Mouse (Mus musculus) gastrocnemius, postnatal 14 days (tissue): ENCODE results near the gene Abhd2. TPM values are rescaled to one million over a fixed set of nuclear protein-coding genes. Genes with fewer than 3 reads are reported as not detected.
A peak's percentile ranks its signal among the peaks of the same experiment; 100 is the strongest.

Experiments used
- DNase-seq: peaks from one replicate; pipeline ENCODE4 v3.0.0; 2021; ENCODE audit warnings: mixed read lengths
- intact Hi-C: fragments of 180-260 bp; cut with DNase I; formaldehyde crosslinking; loops from one replicate; pipeline ENCODE4 v1.15.1; 2025; ENCODE audit warnings: low total_unique reads
- total RNA-seq, 2 experiments: library from RNA; stranded (reverse); gene quantifications; 2 replicates each; pipeline ENCODE4 v1.2.3; 2021

Abhd2 gene
- total RNA-seq, 2 experiments from 2014 or later, result 8.7 to 11.7 TPM

DNA sequence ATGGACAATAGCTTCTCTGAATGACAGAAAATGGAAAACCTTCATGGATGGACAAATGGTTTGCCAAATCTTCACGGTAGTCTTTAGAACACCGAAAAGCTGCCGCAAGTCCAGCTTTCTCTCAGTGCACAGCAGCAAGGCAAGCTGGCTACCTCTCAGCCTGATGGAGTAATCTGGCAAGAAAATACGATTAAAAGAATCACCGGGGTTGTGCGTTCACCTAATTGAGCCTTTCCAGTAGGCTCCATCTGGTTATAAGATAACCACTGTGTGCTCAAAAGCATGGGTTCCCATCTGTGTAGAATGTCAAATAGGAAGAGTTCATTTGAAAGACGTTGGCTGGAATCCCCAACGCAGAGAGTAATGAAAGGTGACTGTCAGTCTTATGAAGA is 11.9 kb downstream of the Abhd2 start:
- no peak for DNase-seq
- intact Hi-C loops, result no loop called here

GRCm38 (mm10) chr7:79285408-79285807 is 12.4 kb downstream of the Abhd2 start:
- intact Hi-C loops, result no loop called here
- DNase-seq, result no peak

DNA sequence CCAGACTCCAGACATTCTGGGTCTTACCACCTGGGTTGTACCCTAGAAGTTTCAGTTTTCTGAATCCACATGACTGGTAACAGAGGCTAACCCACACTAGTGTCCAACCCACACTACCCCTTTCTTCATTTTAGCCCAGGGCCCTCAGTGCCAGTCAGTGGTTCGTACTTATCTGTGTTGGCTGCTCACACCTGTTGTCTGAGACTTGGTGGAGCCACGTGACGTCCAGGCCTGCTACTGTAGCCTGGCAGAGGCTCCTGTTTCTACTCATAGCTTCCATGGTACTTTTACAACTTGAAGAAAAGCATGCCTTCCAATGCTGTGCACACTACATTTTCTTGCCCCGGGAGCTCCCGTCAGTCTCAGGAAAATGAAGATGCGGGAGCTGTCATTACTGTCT is 14.2 kb downstream of the Abhd2 start:
- intact Hi-C loops, result no loop called here
- no peak for DNase-seq

DNA sequence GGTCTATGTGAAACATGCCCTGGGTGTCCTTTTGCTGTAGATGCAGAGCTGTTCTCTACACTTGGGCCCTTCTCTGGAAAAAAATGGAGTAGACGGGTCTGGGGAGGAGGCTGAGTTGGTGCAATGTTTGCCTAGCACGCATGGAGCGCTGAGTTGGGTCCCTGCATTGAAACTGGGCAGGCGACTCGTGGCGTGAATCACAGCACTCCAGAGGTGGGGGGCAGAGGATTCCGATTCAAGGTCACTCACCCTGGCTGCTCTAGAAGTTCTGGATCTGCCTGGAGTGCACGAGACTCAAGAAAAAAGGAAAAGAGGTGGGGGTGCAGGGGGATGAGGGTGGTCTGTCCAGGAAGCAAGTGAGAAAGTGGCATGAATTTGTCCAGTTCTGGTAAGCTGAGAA is 14.9 kb downstream of the Abhd2 start:
- intact Hi-C loops, result no loop called here
- DNase-seq, result no peak

DNA sequence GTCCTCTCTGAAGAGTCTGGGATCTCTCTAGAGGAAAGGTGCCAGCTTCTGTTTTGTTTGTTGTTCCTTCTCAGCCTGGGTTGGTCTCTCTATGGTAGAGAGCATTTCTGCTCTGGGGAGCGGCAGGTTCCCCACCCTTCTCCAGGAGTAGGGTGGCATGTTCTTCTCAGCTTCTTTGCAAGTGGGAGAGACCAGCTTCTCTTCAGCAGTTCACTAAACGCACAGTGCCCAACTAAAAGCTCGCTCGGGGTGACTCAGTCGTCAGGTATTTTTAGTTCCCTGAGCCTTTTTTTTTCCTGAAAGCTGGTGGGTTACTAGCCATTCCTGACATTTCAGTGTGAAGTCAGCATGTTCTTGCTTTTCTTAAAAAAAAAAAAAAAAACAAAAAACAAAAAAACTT is 15.4 kb downstream of the Abhd2 start:
- intact Hi-C loops, result no loop called here
- no peak for DNase-seq

DNA sequence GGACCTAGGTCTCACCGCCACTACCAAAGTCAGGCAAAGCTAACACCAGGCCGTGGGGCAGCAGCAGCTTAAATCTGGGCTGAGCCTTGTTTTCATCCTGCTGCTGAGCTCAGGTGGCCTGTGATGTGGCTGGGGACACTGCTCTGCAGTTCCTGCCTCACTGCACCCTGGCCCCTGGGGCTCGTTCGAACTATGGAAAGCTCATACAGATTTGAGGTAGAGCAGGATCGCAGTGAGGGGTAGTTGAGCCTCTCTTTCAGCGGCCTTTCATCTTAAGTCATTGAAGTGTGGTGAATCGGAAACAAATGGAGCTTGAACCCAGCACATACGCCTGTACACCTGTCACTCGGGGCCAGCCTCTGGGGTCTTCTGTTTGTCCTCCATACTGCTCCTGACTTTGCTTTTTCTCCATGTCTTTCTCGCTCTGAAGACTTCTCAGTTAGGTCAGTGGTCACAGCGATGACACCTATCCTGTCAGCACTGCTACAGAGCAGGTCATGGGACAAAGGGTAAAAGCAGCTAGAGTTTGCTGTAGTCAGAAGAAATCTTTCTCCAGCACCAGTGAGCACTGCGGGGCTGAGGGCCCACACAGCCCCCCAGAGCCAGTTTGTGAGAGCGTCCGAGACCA is 20.7 kb downstream of the Abhd2 start:
- no peak for DNase-seq
- intact Hi-C loops, result no loop called here

DNA sequence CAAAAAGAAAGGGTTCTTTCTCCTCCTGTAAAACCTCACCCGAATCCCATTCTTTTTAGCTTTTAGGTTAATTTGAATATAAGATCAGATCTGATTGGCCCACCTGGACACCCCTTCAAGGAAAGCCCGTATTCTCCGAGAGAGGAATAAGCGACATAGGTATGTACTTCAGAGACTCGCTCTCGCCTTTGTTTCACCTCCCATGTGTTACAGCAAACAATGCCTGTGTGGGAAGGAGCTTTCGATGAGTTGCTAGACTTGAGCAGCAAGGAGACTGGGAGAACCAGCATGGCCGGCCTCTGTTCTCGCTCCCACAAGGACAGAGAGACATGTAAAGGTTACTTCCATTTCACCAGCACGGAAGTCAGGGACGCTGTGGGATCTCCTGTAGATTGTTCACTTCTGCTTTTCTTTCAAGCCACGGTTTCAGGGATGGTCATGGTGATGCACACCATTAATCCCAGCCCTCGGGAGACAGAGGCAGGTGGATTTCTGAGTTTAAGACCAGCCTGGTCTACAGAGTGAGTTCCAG is 21.5 kb downstream of the Abhd2 start:
- intact Hi-C loops, result no loop called here
- no peak for DNase-seq

GRCm38 (mm10) chr7:79295196-79295826 is 22.3 kb downstream of the Abhd2 start:
- DNase-seq, result no peak
- intact Hi-C loops, result no loop called here

GRCm38 (mm10) chr7:79298681-79299080 is 25.7 kb downstream of the Abhd2 start:
- DNase-seq, result no peak
- intact Hi-C loops, result no loop called here

DNA sequence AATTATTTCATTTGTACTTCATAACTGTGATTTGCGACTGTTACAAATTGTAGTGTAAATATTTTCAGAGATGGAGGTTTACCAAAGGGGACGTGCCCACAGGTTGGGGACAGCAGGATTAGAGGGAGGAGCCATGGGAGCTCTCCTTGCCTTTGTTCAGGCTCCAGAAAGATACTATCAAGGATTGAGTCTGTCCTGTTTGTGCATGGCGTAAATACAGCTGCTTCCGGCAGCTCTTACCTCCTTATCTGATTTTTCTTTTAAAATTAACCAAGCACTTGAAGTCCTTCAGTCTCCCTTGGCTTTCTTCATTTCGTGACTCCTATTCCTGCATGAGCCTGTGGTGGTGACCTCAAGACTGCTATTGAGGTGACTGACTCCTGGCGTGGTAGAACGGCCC is 26.5 kb downstream of the Abhd2 start:
- intact Hi-C loops, result no loop called here
- no peak for DNase-seq

DNA sequence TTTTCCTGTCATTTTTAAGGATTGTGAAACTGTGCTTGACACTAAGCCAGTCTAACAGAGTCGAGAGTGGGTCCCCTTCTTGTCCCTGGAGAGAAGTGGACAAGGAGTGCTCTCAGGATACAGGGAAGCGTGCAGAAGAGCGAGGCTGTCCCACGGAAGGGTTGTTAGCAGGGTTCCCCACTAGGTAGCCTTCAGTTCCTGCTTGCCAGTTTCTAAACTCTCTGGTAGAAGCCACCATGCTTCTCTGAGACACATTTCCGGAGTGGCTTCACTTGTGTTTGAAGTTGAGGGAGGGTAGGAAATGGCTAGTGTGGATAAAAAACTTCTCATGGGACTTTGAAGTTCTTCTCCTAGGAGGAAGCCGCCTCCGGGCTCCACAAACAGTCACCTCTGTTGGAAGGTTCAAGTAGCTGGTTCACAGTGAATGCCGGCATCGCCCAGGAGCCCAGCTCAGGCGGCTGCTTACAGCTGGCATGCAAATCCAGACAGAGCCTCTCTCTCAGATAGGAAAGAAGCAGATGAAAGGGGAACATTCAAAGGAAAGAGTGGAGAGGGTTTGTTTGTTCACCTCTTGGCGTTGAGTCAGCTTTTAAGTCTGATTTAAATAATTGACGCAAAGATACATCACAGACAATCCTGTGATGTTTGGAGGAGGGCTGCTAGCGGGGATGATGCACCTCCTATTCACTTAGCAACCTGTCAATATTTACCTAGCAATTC is 27.6 kb downstream of the Abhd2 start:
- no peak for DNase-seq
- intact Hi-C loops, result no loop called here

DNA sequence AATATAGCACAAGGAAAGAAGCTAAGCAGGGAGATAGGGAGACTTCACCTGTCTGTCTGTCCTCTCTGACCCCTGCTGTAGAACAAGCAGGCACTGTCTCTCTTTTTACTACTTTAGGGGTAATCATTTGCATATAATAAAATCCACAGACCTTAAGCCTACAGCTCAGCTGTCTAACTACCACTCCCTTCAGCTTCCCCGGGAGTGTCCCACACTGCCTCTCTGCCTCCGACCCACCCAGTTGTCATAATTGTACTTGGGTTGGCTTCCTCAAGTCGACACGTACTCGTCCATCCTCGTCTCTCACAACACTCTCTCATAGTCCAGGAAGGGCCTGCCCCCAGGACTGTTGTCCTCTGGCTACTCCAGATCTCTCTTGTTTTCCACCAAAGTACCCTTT is 29.1 kb downstream of the Abhd2 start:
- DNase-seq, result no peak
- intact Hi-C loops, result no loop called here

GRCm38 (mm10) chr7:79302586-79302985 is 29.6 kb downstream of the Abhd2 start:
- DNase-seq, result no peak
- intact Hi-C loops, result no loop called here

- intact Hi-C loops, result no loop called here
- DNase-seq, result no peak
Observed at GRCm38 (mm10) chr7:79303183-79303761, 30.3 kb downstream of the Abhd2 start.

DNA sequence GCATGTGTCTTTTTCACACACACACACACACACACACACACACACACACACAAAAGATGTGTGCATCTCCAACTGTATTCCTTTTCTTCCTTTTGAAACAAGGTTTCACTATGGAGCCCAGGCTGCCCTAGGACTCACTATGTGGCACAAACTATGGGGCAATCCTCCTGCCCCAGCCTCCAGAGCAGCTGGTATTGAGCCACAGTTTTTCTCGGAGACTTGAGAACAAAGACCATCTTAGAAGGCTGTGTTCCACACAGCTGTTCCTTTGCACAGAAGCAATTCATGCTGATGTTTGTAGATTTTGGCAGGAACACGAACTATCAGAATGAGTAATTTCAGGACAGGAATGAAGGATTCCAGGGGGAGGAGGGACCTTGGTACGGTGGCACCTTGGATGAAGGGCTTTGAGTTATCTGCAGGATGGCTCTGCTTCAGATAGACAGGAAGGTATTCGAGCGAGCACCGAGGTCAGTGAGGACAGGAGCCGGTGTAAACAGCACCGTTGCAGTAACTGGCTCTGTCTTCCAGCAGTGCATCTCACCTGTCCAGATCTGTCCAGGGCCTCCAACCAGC is 35.5 kb downstream of the Abhd2 start:
- intact Hi-C loops, result no loop called here

GRCm38 (mm10) chr7:79309247-79310190 is 36.5 kb downstream of the Abhd2 start:
- DNase-seq, result peak; percentile 16
- intact Hi-C loops, result no loop called here

More for the DNA sequence above, 35.5 kb downstream of the Abhd2 start:
- DNase-seq, result no peak

DNA sequence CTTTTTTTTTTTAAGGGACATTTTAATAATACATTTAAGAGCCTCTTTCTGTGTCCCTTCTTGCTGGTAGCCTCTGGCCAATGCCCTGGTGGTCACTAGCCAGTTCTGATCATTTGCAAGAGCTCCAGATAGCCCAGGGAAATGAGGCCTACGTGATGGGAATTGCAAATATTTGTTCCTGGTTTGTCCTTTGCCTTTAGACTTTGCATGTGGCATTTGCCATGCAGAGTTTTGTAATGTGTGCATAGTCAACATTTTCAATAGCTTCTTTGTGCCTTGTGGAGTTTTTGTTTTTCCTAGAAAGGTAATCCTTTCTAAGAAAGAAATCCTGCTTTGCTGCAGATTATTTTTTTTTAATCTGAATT is 37.2 kb downstream of the Abhd2 start:
- DNase-seq, result no peak
- intact Hi-C loops, result no loop called here

GRCm38 (mm10) chr7:79311420-79311988 is 38.5 kb downstream of the Abhd2 start:
- intact Hi-C loops, result no loop called here
- peak; percentile 40 for DNase-seq

DNA sequence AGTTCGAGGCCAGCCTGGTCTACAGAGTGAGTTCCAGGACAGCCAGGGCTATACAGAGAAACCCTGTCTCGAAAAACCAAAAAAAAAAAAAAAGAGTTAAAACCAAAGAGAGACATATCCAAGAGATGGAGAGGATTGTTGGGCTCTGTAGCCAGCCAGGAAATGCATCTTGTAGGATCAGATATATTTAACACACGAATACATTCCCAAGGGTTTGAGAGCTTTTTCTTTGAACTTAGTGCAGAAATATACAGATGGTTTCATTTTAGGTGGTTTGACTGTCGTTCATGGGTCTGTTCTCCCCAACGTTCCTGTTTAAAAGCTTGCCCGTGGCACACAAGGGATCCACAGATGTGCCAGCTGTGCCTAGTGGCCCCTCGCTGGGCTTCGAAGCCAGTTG is 39.2 kb downstream of the Abhd2 start:
- DNase-seq, result no peak
- intact Hi-C loops, result no loop called here
